Mouse (Mus musculus) MEL (cell line): ENCODE results near the gene Abl1. TPM values are rescaled to one million over a fixed set of nuclear protein-coding genes. Genes with fewer than 3 reads are reported as not detected.

Source experiments
- DNase-seq: peaks from one replicate; pipeline ENCODE4 v3.0.0; 2011; ENCODE audit warnings: low read depth, low spot score
- H3K27ac ChIP-seq: 2 replicates; pipeline ENCODE4 v1.5.1; 2012; ENCODE audit warnings: low read depth, mild to moderate bottlenecking, control low read depth, low read length, moderate library complexity; ENCODE audit not compliant: control insufficient read depth
- H3K27me3 ChIP-seq, 2 experiments: fragments of 150-350 bp in 1 of 2; sonication (generic) in 1 of 2; 2 replicates each; pipeline ENCODE4 v1.6.1; 2012; ENCODE audit warnings: low read length in 2 of 2, mild to moderate bottlenecking in 2 of 2, improper control_type of control experiment in 1 of 2, moderate library complexity in 1 of 2; ENCODE audit not compliant: insufficient read depth in 2 of 2, control insufficient read depth in 1 of 2
- H3K36me3 ChIP-seq, 2 experiments: 2 replicates each; pipeline ENCODE4 v1.6.1; 2012 to 2014; ENCODE audit warnings: low read length in 2 of 2, improper control_type of control experiment in 1 of 2, inconsistent platforms in 1 of 2, mild to moderate bottlenecking in 1 of 2; ENCODE audit not compliant: insufficient read depth in 2 of 2, control insufficient read depth in 1 of 2
- H3K4me1 ChIP-seq, 2 experiments: fragments of 150-350 bp in 1 of 2; sonication (generic) in 1 of 2; 2 replicates each; pipeline ENCODE4 v1.6.1; 2012; ENCODE audit warnings: low read length in 2 of 2, improper control_type of control experiment in 1 of 2, mild to moderate bottlenecking in 1 of 2; ENCODE audit not compliant: insufficient read depth in 2 of 2, control insufficient read depth in 1 of 2
- H3K4me3 ChIP-seq, 2 experiments: fragments of 150-350 bp in 1 of 2; sonication (generic) in 1 of 2; 2 replicates each; pipeline ENCODE4 v1.5.1; 2012; ENCODE audit warnings: low read depth in 2 of 2, low read length in 2 of 2, mild to moderate bottlenecking in 2 of 2, moderate library complexity in 2 of 2, control low read depth in 1 of 2, improper control_type of control experiment in 1 of 2; ENCODE audit not compliant: control insufficient read depth in 1 of 2, insufficient read depth in 1 of 2
- H3K79me2 ChIP-seq: 2 replicates; pipeline ENCODE4 v1.6.1; 2012; ENCODE audit warnings: mild to moderate bottlenecking, low read length, moderate library complexity; ENCODE audit not compliant: control insufficient read depth, poor library complexity, insufficient read depth
- H3K9ac ChIP-seq: 2 replicates; pipeline ENCODE4 v1.6.1; 2012; ENCODE audit warnings: low read depth, mild to moderate bottlenecking, control low read depth, low read length, moderate library complexity; ENCODE audit not compliant: control insufficient read depth, poor library complexity, severe bottlenecking
- H3K9me3 ChIP-seq: fragments of 150-350 bp; sonication (generic); replicated peaks from 2 replicates; pipeline ENCODE4 v1.6.1; 2012; ENCODE audit warnings: mild to moderate bottlenecking, low read length, improper control_type of control experiment, moderate library complexity; ENCODE audit not compliant: insufficient read depth
- BHLHE40 ChIP-seq: IDR thresholded peaks from 2 replicates; pipeline ENCODE4 v1.6.1; 2012; ENCODE audit warnings: low read depth, mild to moderate bottlenecking, inconsistent platforms, low read length, improper control_type of control experiment, borderline replicate concordance
- CHD2 ChIP-seq: IDR thresholded peaks from 2 replicates; pipeline ENCODE4 v1.6.1; 2011; ENCODE audit warnings: low read length, improper control_type of control experiment
- E2F4 ChIP-seq: IDR thresholded peaks from 2 replicates; pipeline ENCODE4 v1.6.1; 2011; ENCODE audit warnings: low read depth, low read length, improper control_type of control experiment, borderline replicate concordance
- ELF1 ChIP-seq: IDR thresholded peaks from 2 replicates; pipeline ENCODE4 v1.6.1; 2014; ENCODE audit warnings: low read depth, mild to moderate bottlenecking, inconsistent platforms, low read length, improper control_type of control experiment, moderate library complexity
- EP300 ChIP-seq, 2 experiments: IDR thresholded peaks; 2 replicates each; pipeline ENCODE4 v1.6.1; 2011; ENCODE audit warnings: improper control_type of control experiment in 2 of 2, low read length in 2 of 2, low read depth in 1 of 2, mild to moderate bottlenecking in 1 of 2
- MAX ChIP-seq: IDR thresholded peaks from 2 replicates; pipeline ENCODE4 v1.6.1; 2011; ENCODE audit warnings: low read length, improper control_type of control experiment
- MAZ ChIP-seq: IDR thresholded peaks from 2 replicates; pipeline ENCODE4 v1.6.1; 2012; ENCODE audit warnings: low read depth, mild to moderate bottlenecking, inconsistent platforms, low read length, improper control_type of control experiment
- MEF2A ChIP-seq: IDR thresholded peaks from 2 replicates; pipeline ENCODE4 v1.6.1; 2014; ENCODE audit warnings: low read depth, mild to moderate bottlenecking, inconsistent platforms, low read length, improper control_type of control experiment; ENCODE audit not compliant: poor library complexity, insufficient replicate concordance, severe bottlenecking; ENCODE audit errors: extremely low read depth
- RAD21 ChIP-seq: IDR thresholded peaks from 2 replicates; pipeline ENCODE4 v1.6.1; 2011; ENCODE audit warnings: mild to moderate bottlenecking, low read depth, low read length, improper control_type of control experiment
- RCOR1 ChIP-seq: IDR thresholded peaks from 2 replicates; pipeline ENCODE4 v1.6.1; 2012; ENCODE audit warnings: low read depth, mild to moderate bottlenecking, inconsistent platforms, low read length, improper control_type of control experiment
- SMC3 ChIP-seq: IDR thresholded peaks from 2 replicates; pipeline ENCODE4 v1.6.1; 2011; ENCODE audit warnings: low read depth, low read length, improper control_type of control experiment
- UBTF ChIP-seq: IDR thresholded peaks from 2 replicates; pipeline ENCODE4 v1.6.1; 2012; ENCODE audit warnings: low read depth, mild to moderate bottlenecking, inconsistent platforms, low read length, improper control_type of control experiment, moderate library complexity, borderline replicate concordance; ENCODE audit not compliant: insufficient read depth
- USF2 ChIP-seq, 2 experiments: IDR thresholded peaks; 2 replicates each; pipeline ENCODE4 v1.6.1; 2011 to 2012; ENCODE audit warnings: improper control_type of control experiment in 2 of 2, low read length in 2 of 2, borderline replicate concordance in 1 of 2, inconsistent platforms in 1 of 2, low read depth in 1 of 2, mild to moderate bottlenecking in 1 of 2; ENCODE audit not compliant: insufficient read depth in 1 of 2
- ZMIZ1 ChIP-seq: IDR thresholded peaks from 2 replicates; pipeline ENCODE4 v1.6.1; 2012; ENCODE audit warnings: low read depth, mild to moderate bottlenecking, inconsistent platforms, low read length, improper control_type of control experiment, moderate library complexity
- polyA plus RNA-seq, 2 experiments: library from polyadenylated mRNA; stranded (reverse) in 1 of 2; unstranded in 1 of 2; fragments of >175 nt in 1 of 2; fragments of >200 nt in 1 of 2; gene quantifications; 2 replicates each; pipeline versions ENCODE4 v1.2.1 to v1.2.4; 2012; ENCODE audit warnings: low replicate concordance in 2 of 2, low read depth in 1 of 2; ENCODE audit not compliant: insufficient read length in 2 of 2, insufficient read depth in 1 of 2, missing spikeins in 1 of 2
- total RNA-seq: library from RNA; depleted of rRNA; stranded (reverse); fragments of 300-350 nt; gene quantifications from 2 replicates; pipeline ENCODE4 v1.2.3, GENCODE M21; 2012

Gene Abl1
- total and polyA plus RNA-seq, 3 experiments: 21.3 to 47.1 TPM; not detected in 1

GRCm38 (mm10) chr2:31688074-31688925, at the start of gene Abl1 (continued):
- peak; percentile 57; the same call in 1 of the 2 replicates for TF ChIP-seq ZMIZ1
- TF ChIP-seq ELF1: peak; percentile 90
- TF ChIP-seq USF2 (IDR thresholded peaks at IDR 0.05; ENCODE audit: borderline replicate concordance in 1 of 2, insufficient read depth in 1 of 2, low read depth in 1 of 2, low read length in 2 of 2): no peak
- TF ChIP-seq UBTF: 0 out of 2 replicates have a peak, but pooled peaks have one; percentile 24

DNA sequence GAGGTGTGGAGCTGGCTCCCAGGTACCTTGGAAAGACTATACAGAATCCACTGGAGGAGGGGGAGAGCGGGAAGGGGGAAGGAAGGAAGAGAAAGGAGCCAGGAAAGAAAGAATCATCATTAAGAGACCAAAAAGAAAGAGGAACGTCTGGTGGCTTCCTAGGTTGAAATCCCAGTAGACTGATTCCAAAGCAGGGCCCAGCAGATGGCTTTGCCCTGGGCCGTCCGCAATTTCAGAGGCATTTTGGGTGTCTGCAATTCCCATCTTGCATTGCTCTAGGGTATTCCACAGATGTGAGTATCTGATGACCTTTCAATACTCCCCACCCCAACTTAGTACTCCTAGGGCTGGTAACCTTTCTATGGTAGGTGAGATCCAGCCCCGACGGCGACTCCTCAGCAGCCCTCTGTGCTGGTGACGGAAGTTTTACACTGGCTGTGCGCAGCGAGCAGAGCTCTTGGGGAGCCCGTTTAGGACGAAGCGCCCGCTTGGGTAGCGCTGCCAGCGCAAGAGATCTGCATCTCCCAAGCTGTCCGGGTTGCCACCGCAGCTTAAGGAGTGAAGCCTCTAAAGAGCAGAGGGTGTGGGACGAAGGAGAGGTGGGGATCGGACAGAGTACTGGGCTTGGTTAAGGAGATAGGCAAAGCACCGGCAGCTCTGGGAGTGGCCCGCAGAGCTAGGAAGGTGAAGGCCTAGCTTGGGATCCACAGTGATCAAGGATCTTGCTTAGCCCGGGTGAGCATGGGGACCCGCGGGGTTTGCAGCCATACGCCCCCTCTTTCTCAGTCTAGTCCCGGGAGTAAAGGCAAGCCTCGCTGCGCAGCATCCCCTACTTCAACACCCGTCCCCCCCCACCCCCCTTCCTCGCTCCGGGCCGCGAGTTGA, 49.4 kb upstream of the Abl1 start:
- H3K27ac ChIP-seq: no peak overlapping the region
- no peaks in the 10 kb centered on the region for H3K4me1 ChIP-seq
- H3K27me3 ChIP-seq: no peaks in the 10 kb centered on the region
- TF ChIP-seq MAZ: no peak
- TF ChIP-seq, all 39 proteins: peak for 0
- Histone ChIP-seq H3K9ac (no peak overlapping the region), H3K36me3 (no peaks in the 10 kb centered on the region), H3K79me2 (no peaks in the 10 kb centered on the region), H3K9me3 (no peaks in the 10 kb centered on the region), H3K4me3 (no peak overlapping the region)
- DNase-seq: no peak

DNA sequence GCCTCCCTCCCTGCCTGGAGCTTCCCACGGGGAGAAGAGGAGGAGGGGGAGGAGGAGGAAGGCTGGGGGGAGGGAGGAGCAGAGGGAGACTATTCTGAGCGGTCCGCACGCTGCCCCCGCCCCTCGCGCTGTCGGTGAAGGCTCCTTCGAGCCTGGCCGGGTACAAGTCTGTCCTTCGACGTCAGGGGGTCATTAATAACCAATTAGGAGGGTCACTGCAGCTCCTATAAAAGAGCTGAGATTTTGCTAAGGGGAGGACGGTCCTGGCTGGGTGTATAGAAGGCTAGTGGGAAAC, 48.8 kb upstream of the Abl1 start:
- no peak for DNase-seq
- no peak for TF ChIP-seq EP300 (IDR thresholded peaks at IDR 0.05; ENCODE audit: low read depth in 1 of 2, low read length in 2 of 2)
- TF ChIP-seq RCOR1: no peak
- TF ChIP-seq E2F4: no peak
- no peak for TF ChIP-seq UBTF
- no peak for TF ChIP-seq SMC3
- TF ChIP-seq BHLHE40: no peak
- TF ChIP-seq CHD2: no peak
- TF ChIP-seq USF2 (IDR thresholded peaks at IDR 0.05; ENCODE audit: borderline replicate concordance in 1 of 2, insufficient read depth in 1 of 2, low read depth in 1 of 2, low read length in 2 of 2): no peak
- no peak for TF ChIP-seq MEF2A
- no peak for TF ChIP-seq RAD21
- TF ChIP-seq MAX: no peak
- TF ChIP-seq, all 39 proteins: peak for 0
- H3K27ac ChIP-seq: no peak overlapping the region
- H3K79me2 ChIP-seq: no peaks in the 10 kb centered on the region
- H3K27me3 ChIP-seq: no peaks in the 10 kb centered on the region
- H3K4me1 ChIP-seq: no peaks in the 10 kb centered on the region
- no peaks in the 10 kb centered on the region for H3K9me3 ChIP-seq
- no peak overlapping the region for H3K4me3 ChIP-seq
- H3K36me3 ChIP-seq: no peaks in the 10 kb centered on the region
- H3K9ac ChIP-seq: no peak overlapping the region
